Mouse (Mus musculus): ENCODE measurements at regions not wholly inside any gene's neighbourhood (a gene's known extent, or its start where the extent isn't known, plus 50 kb on each side); places are given as distances from the start of the nearest gene placed in this dataset.

DNA sequence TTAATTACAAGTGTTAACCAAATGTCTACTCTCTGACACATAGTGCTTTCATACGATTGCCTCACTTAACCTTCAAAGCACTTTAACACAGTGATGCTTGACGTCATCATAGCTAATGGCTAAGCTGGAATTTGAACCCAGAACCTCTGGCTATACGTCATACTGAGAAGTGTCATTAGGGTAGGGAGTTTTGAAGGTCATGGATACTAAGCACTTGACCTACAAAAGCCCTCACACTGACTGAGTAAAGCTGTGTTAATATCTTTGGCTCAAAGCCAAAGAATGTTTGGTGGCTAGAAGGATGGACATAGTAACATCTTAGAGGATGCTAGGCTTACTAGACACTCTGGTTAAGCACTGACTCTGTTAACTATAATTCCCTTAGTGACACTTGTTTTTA lies 106.9 kb upstream of the Tmtc1 start:
- TF ChIP-seq CTCF (IDR thresholded peaks at IDR 0.05; ENCODE audit: insufficient read depth, low read length) (no peak), POLR2A (IDR thresholded peaks at IDR 0.05; ENCODE audit: borderline replicate concordance, extremely low read depth, low read depth, low read length) (no peak)

Measured in lung, adult 2 months (tissue).